Mouse (Mus musculus) embryonic facial prominence, embryonic 11.5 days (tissue): ENCODE data around the gene Padi2. TPM values are rescaled to one million over a fixed set of nuclear protein-coding genes. Genes with fewer than 3 reads are reported as not detected.
A peak's percentile ranks its signal among the peaks of the same experiment; 100 is the strongest.

ENCODE experiments used
- ATAC-seq: fragments of 200-750 bp; cut with Nextera tagmentation; replicated peaks from 2 replicates; pipeline ENCODE4 v1.8.0; 2017; ENCODE audit warnings: low read depth; ENCODE audit not compliant: insufficient number of reproducible peaks, low FRiP score, low TSS enrichment
- DNase-seq: peaks from one replicate; pipeline ENCODE4 v3.0.0-alpha.2; 2015; ENCODE audit warnings: low spot score
- H3K27ac ChIP-seq: fragments of 300-500 bp; sonication (generic); replicated peaks from 2 replicates; pipeline ENCODE4 v1.5.1; 2014; ENCODE audit warnings: mild to moderate bottlenecking, low read depth, low read length, control low read depth
- H3K27me3 ChIP-seq: fragments of 300-500 bp; sonication (generic); 2 replicates; pipeline ENCODE4 v1.6.1; 2014; ENCODE audit warnings: mild to moderate bottlenecking, low read length, moderate library complexity, mixed read lengths; ENCODE audit not compliant: control insufficient read depth, insufficient read depth
- H3K36me3 ChIP-seq: fragments of 300-500 bp; sonication (generic); replicated peaks from 2 replicates; pipeline ENCODE4 v1.6.1; 2014; ENCODE audit warnings: low read depth, mild to moderate bottlenecking, low read length, moderate library complexity, mixed read lengths; ENCODE audit not compliant: control insufficient read depth, insufficient read depth
- H3K4me1 ChIP-seq: fragments of 300-500 bp; sonication (generic); 2 replicates; pipeline ENCODE4 v1.6.1; 2014; ENCODE audit warnings: low read length, mixed read lengths; ENCODE audit not compliant: control insufficient read depth, insufficient read depth
- H3K4me2 ChIP-seq: fragments of 300-500 bp; sonication (generic); 2 replicates; pipeline ENCODE4 v1.6.1; 2014; ENCODE audit warnings: low read depth, mild to moderate bottlenecking, control low read depth, low read length, moderate library complexity
- H3K4me3 ChIP-seq: fragments of 300-500 bp; sonication (generic); 2 replicates; pipeline ENCODE4 v1.5.1; 2014; ENCODE audit warnings: low read depth, low read length, control low read depth
- H3K9ac ChIP-seq: fragments of 300-500 bp; sonication (generic); replicated peaks from 2 replicates; pipeline ENCODE4 v1.6.1; 2014; ENCODE audit warnings: mild to moderate bottlenecking, control low read depth, low read length
- H3K9me3 ChIP-seq: fragments of 300-500 bp; sonication (generic); replicated peaks from 2 replicates; pipeline ENCODE4 v1.6.1; 2016; ENCODE audit warnings: mild to moderate bottlenecking, low read length, inconsistent platforms, mixed read lengths; ENCODE audit not compliant: control insufficient read depth
- WGBS: fragments of 180-500 bp; shearing (Covaris S2); extraction: QIAGEN DNeasy Blood & Tissue Kit; methylation state at CpG from one replicate; pipeline ENCODE4 v1.1.7; 2014; 5-methylcytosine and 5-hydroxymethylcytosine counted together
- polyA plus RNA-seq: library from polyadenylated mRNA; unstranded; fragments of >200 nt; fragmentation: Nextera tagmentation; extraction: Ambion mirVana; gene quantifications from 2 replicates; pipeline ENCODE4 v1.2.1, GENCODE M21; 2014

The Padi2 gene
- polyA plus RNA-seq, 1 experiment from 2014 or later: 2.4 TPM

- 83% methylated on average over 12 of the region's 12 CpGs for WGBS
- Histone ChIP-seq H3K4me3 (no peak overlapping the region), H3K9me3 (no peaks in the 10 kb centered on the region), H3K27me3 (no peaks in the 10 kb centered on the region), H3K9ac (no peak overlapping the region), H3K4me1 (no peaks in the 10 kb centered on the region), H3K4me2 (no peak overlapping the region), H3K27ac (no peak overlapping the region), H3K36me3 (no peaks in the 10 kb centered on the region)
- no peak for DNase-seq
- no peak for ATAC-seq
Observed at GRCm38 (mm10) chr4:140947487-140948440, 41.6 kb downstream of the Padi2 start.

- 88% methylated on average over 6 of the region's 6 CpGs for WGBS
- Histone ChIP-seq H3K4me2 (no peak overlapping the region), H3K9me3 (no peaks in the 10 kb centered on the region), H3K4me3 (no peak overlapping the region), H3K4me1 (no peaks in the 10 kb centered on the region), H3K36me3 (no peaks in the 10 kb centered on the region), H3K27ac (no peak overlapping the region), H3K27me3 (no peaks in the 10 kb centered on the region), H3K9ac (no peak overlapping the region)
- no peak for DNase-seq
- no peak for ATAC-seq
Observed at GRCm38 (mm10) chr4:140948481-140948880, 42.3 kb downstream of the Padi2 start.

DNA sequence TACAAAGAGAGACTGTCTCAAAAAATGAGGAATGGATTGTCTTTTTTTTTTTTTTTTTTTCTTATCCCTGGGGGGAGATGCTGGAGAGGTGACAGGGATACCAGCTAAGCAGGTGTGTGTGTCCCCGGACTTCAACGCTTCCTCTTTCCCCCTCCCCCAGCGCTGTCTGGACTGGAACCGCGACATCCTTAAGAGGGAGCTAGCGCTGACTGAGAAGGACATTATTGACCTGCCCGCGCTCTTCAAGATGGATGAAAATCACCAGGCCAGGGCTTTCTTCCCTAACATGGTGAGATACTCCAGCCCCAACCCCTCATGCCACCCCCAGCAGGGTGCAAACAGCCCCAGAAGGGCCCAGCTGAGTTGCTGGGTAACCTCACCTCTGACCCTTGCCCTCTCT lies 42.9 kb downstream of the Padi2 start:
- 85% methylated on average over 8 of the region's 8 CpGs for WGBS

GRCm38 (mm10) chr4:140949616-140950015 lies 43.5 kb downstream of the Padi2 start:
- no peak overlapping the region for H3K27ac ChIP-seq
- no peaks in the 10 kb centered on the region for H3K36me3 ChIP-seq
- DNase-seq (no peak), ATAC-seq (no peak)
- no peaks in the 10 kb centered on the region for H3K27me3 ChIP-seq
- no peak overlapping the region for H3K4me2 ChIP-seq
- H3K4me1 ChIP-seq: no peaks in the 10 kb centered on the region
- WGBS: 90% methylated on average over 16 of the region's 16 CpGs
- no peak overlapping the region for H3K4me3 ChIP-seq
- H3K9me3 ChIP-seq: no peaks in the 10 kb centered on the region
- H3K9ac ChIP-seq: no peak overlapping the region

More for the DNA sequence above, 42.9 kb downstream of the Padi2 start:
- no peaks in the 10 kb centered on the region for H3K27me3 ChIP-seq
- ATAC-seq (no peak), DNase-seq (no peak)
- H3K36me3 ChIP-seq: no peaks in the 10 kb centered on the region
- H3K9me3 ChIP-seq: no peaks in the 10 kb centered on the region
- H3K27ac ChIP-seq: no peak overlapping the region
- no peak overlapping the region for H3K4me2 ChIP-seq
- no peak overlapping the region for H3K4me3 ChIP-seq
- H3K4me1 ChIP-seq: no peaks in the 10 kb centered on the region
- no peak overlapping the region for H3K9ac ChIP-seq

DNA sequence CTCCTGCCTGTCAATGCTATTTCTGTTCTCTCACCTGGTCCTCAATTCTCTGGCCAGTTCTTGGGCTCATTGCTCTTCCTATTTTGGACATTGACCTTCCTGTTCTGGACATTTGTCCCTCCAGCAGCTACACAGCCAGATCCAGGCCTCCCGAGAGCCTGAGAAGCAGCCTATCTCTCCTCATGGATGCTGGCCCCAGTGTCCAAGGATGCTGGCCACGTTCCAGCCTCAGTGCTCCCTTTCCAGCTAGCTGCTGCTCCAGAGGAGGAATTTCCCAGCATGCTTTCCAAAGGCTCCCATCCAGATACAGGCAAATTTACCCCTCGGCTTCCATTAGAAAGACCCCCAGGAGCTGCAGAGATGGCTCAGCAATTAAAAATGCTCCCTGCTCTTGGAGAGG lies 44.4 kb downstream of the Padi2 start:
- no peak overlapping the region for H3K4me2 ChIP-seq
- no peaks in the 10 kb centered on the region for H3K36me3 ChIP-seq
- H3K9ac ChIP-seq: no peak overlapping the region
- 85% methylated on average over 3 of the region's 3 CpGs for WGBS
- H3K4me1 ChIP-seq: no peaks in the 10 kb centered on the region
- ATAC-seq (no peak), DNase-seq (no peak)
- no peaks in the 10 kb centered on the region for H3K27me3 ChIP-seq
- no peaks in the 10 kb centered on the region for H3K9me3 ChIP-seq
- no peak overlapping the region for H3K27ac ChIP-seq
- H3K4me3 ChIP-seq: no peak overlapping the region

DNA sequence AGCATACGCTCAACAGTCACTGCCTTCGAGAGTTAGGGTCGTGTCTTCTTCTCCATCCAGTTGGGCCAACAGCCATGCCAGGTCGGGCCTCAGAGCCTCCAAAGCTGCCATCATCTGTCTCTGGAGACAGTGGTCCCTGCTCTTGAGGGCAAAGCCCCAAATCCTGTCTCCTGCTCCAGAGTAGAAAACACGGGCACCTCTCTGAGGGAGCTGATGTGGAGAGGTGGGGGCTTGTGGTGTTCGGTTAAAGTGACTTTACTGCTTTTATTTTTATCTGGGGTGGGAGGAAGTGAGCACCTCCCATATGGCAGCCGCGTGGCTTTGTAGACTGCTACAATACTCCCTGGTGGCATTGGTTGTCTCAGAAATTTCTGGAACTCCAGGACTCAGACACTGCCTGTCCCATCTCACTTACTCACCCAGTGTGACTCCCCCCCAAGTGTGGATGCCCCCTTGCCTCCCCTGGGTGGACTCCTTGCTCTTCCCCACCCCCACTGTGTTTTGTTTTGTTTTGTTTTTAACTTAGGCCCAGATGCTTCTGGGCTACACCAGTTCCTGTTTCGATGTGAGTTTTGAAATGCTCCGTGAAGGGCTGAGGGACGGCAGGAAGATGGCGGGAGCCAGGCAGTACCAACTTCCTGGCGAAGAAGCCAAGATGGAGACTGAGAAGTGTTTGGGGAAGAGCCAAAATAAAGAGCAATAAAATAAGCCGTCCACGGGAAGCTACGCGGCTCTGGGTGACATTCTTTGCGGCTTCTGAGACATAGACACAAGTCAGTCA lies 45.9 kb downstream of the Padi2 start:
- no peak for ATAC-seq
- H3K27ac ChIP-seq: no peak overlapping the region

DNA sequence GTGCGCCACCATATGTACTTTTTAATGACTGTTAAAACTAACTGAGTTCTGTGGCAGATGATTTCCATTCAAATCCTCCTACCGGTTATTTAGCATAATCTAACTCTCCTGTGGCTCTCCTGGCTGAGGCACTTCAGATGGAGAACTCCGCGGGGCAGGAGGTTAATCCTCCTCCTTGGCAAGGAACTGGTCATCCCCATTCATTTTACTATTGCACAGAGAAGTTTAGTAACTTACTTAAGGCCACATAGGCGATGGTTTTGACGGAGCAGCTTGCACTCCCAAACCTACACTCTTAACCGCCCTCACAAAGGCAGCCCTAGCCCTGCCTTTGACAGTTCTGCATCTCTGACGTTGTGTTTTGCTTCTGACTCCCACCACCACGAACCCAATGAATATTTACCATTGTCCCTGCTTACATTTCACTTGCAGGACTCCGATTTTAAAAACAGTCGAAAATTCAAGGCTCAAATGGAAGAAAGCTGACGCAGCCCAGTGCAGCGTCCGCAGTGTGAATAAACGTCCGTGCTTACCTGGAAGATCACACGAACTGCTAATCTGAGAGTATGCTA lies 51.1 kb downstream of the Padi2 start:
- DNase-seq (no peak), ATAC-seq (no peak)
- Histone ChIP-seq H3K4me1 (no peaks in the 10 kb centered on the region; the same call in 1 of the 2 replicates), H3K4me3 (peak overlapping the region; percentile 27), H3K9me3 (no peaks in the 10 kb centered on the region), H3K36me3 (no peaks in the 10 kb centered on the region), H3K27me3 (no peaks in the 10 kb centered on the region), H3K4me2 (peak overlapping the region; percentile 66), H3K9ac (peak overlapping the region; percentile 33), H3K27ac (peak overlapping the region; percentile 52; the same call in 1 of the 2 replicates)
- whole genome bisulfite sequencing: 8% methylated on average over 17 of the region's 17 CpGs

More for the DNA sequence above, 45.9 kb downstream of the Padi2 start:
- DNase-seq: no peak
- Histone ChIP-seq H3K36me3 (no peaks in the 10 kb centered on the region), H3K4me3 (no peak overlapping the region), H3K4me2 (no peak overlapping the region), H3K27me3 (no peaks in the 10 kb centered on the region), H3K4me1 (no peaks in the 10 kb centered on the region), H3K9me3 (no peaks in the 10 kb centered on the region), H3K9ac (no peak overlapping the region)
- WGBS: 90% methylated on average over 18 of the region's 18 CpGs
